Mouse (Mus musculus): ENCODE data around the gene Chmp2a. TPM values are rescaled to one million over a fixed set of nuclear protein-coding genes. Genes with fewer than 3 reads are reported as not detected.
A peak's percentile ranks its signal among the peaks of the same experiment; 100 is the strongest.

Gene Chmp2a
- polyA plus RNA-seq, 2 experiments, result 151 to 164 TPM

- TF ChIP-seq POLR2A (IDR thresholded peaks at IDR 0.05; ENCODE audit: borderline replicate concordance, extremely low read depth, insufficient read depth, insufficient read length), result no peak
- Histone ChIP-seq H3K4me2 (replicated peaks; ENCODE audit: low read depth, low read length, severe bottlenecking) (peak overlapping the region; percentile 25; the same call in 1 of the 2 replicates), H3K27me3 (ENCODE audit: control insufficient read depth, insufficient read depth, low read length) (0 out of 2 replicates have a peak, but pooled peaks cover 4% of the 10 kb centered on the region), H3K36me3 (ENCODE audit: control insufficient read depth, insufficient read depth, low read length) (peaks cover 23% of the 10 kb centered on the region), H3K9me3 (ENCODE audit: control insufficient read depth, low read length) (no peaks in the 10 kb centered on the region), H3K27ac (replicated peaks; ENCODE audit: low read depth, low read length) (no peak overlapping the region), H3K9ac (ENCODE audit: low read depth, low read length, severe bottlenecking) (peak overlapping the region; percentile 41), H3K4me3 (replicated peaks; ENCODE audit: low read length) (no peak overlapping the region; the same call in 1 of the 2 replicates), H3K4me1 (ENCODE audit: control insufficient read depth, insufficient read depth, low read length) (peaks cover 16% of the 10 kb centered on the region)
- ATAC-seq (ENCODE audit: low FRiP score, low read depth) (no peak), DNase-seq (ENCODE audit: low spot score) (no peak)
- 34% methylated on average over 55 of the region's 57 CpGs for WGBS
These were observed 27.1 kb downstream of the Chmp2a start for GRCm38 (mm10) chr7:13007341-13008092.

DNA sequence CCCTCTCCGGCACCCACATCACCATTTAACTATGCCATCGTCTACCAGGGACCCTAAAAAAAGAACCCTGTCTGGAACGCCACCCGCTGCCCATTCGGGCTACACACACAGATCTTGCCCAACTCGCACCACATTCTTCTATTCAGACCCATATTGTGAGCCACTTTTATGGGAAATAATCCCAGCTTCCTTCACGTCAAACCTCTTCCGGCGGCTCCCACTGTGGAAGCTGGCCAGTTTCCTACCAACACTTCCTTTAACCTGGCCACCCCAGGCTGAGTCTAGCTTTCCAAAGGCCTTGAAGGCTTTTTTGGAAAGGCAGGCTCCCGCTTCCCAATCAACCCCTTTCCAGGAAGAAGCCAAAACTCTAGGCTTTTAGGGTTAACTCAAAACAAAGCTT is 28.1 kb downstream of the Chmp2a start:
- H3K27ac ChIP-seq (replicated peaks; ENCODE audit: low read depth, low read length), result no peak overlapping the region
- no peak overlapping the region for H3K4me2 ChIP-seq (replicated peaks; ENCODE audit: low read depth, low read length, severe bottlenecking)
- ATAC-seq (ENCODE audit: low FRiP score, low read depth), result no peak

DNA sequence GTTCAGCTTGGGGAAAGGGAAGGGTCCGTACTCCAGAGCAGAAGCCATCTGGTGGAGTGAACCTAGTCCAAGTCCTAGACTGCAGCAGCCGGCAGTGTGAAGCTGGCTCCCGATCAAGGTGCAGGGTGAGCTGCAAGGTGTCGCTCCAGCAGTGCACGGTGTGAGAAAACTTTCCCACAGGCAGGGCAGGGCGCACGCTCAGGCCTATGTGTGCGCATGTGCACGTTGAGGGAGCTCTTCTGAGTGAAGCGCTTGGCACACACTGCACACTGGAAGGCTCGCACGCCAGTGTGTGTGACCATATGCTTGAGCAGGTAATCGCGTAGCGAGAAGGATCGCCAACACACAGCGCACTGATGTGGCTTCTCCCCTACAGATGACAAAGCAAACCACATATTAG is 28.6 kb downstream of the Chmp2a start:
- no peak overlapping the region for H3K4me2 ChIP-seq (replicated peaks; ENCODE audit: low read depth, low read length, severe bottlenecking)
- no peaks in the 10 kb centered on the region for H3K9me3 ChIP-seq (ENCODE audit: control insufficient read depth, low read length)
- no peak overlapping the region for H3K9ac ChIP-seq (ENCODE audit: low read depth, low read length, severe bottlenecking)
- no peak overlapping the region for H3K27ac ChIP-seq (replicated peaks; ENCODE audit: low read depth, low read length)
- 90% methylated on average over 17 of the region's 17 CpGs for WGBS
- DNase-seq (ENCODE audit: low spot score), result no peak
- no peak overlapping the region for H3K4me3 ChIP-seq (replicated peaks; ENCODE audit: low read length)
- 0 out of 2 replicates have a peak, but pooled peaks cover 4% of the 10 kb centered on the region for H3K27me3 ChIP-seq (ENCODE audit: control insufficient read depth, insufficient read depth, low read length)
- H3K4me1 ChIP-seq (ENCODE audit: control insufficient read depth, insufficient read depth, low read length), result peaks cover 16% of the 10 kb centered on the region
- peaks cover 23% of the 10 kb centered on the region for H3K36me3 ChIP-seq (ENCODE audit: control insufficient read depth, insufficient read depth, low read length)
- no peak for TF ChIP-seq POLR2A (IDR thresholded peaks at IDR 0.05; ENCODE audit: borderline replicate concordance, extremely low read depth, insufficient read depth, insufficient read length)
- ATAC-seq (ENCODE audit: low FRiP score, low read depth), result no peak

More for the DNA sequence above, 28.1 kb downstream of the Chmp2a start:
- TF ChIP-seq POLR2A (IDR thresholded peaks at IDR 0.05; ENCODE audit: borderline replicate concordance, extremely low read depth, insufficient read depth, insufficient read length), result no peak
- H3K27me3 ChIP-seq (ENCODE audit: control insufficient read depth, insufficient read depth, low read length), result 0 out of 2 replicates have a peak, but pooled peaks cover 4% of the 10 kb centered on the region
- peaks cover 16% of the 10 kb centered on the region for H3K4me1 ChIP-seq (ENCODE audit: control insufficient read depth, insufficient read depth, low read length)
- no peaks in the 10 kb centered on the region for H3K9me3 ChIP-seq (ENCODE audit: control insufficient read depth, low read length)
- no peak overlapping the region for H3K4me3 ChIP-seq (replicated peaks; ENCODE audit: low read length)
- peaks cover 23% of the 10 kb centered on the region for H3K36me3 ChIP-seq (ENCODE audit: control insufficient read depth, insufficient read depth, low read length)
- DNase-seq (ENCODE audit: low spot score), result no peak
- 76% methylated on average over 10 of the region's 10 CpGs for WGBS
- H3K9ac ChIP-seq (ENCODE audit: low read depth, low read length, severe bottlenecking), result peak overlapping the region; percentile 41; the same call in 1 of the 2 replicates

DNA sequence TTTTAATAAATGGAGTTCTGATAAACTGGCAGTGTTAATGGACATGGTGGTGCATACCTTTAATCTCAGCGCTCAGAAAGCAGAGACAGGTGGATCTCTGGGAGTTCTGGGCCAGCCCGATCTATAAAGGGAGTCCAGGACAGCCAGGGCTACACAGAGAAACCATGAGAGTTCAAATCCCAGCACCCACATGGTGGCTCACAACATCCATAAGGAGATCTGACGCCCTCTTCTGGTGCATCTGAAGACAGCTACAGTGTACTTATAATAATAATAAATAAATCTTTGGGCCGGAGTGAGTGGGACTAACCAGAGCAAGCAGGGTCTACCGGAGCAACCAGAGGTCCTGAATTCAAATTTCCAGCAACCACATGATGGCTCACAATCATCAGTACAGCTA is 31.2 kb downstream of the Chmp2a start:
- no peak overlapping the region for H3K27ac ChIP-seq (replicated peaks; ENCODE audit: low read depth, low read length)
- peaks cover 23% of the 10 kb centered on the region for H3K36me3 ChIP-seq (ENCODE audit: control insufficient read depth, insufficient read depth, low read length)
- 0 out of 2 replicates have a peak, but pooled peaks cover 4% of the 10 kb centered on the region for H3K27me3 ChIP-seq (ENCODE audit: control insufficient read depth, insufficient read depth, low read length)
- no peak overlapping the region for H3K9ac ChIP-seq (ENCODE audit: low read depth, low read length, severe bottlenecking)
- no peak overlapping the region for H3K4me2 ChIP-seq (replicated peaks; ENCODE audit: low read depth, low read length, severe bottlenecking)
- DNase-seq (ENCODE audit: low spot score), result no peak
- H3K4me3 ChIP-seq (replicated peaks; ENCODE audit: low read length), result no peak overlapping the region
- 74% methylated on average over 5 of the region's 5 CpGs for WGBS
- H3K4me1 ChIP-seq (ENCODE audit: control insufficient read depth, insufficient read depth, low read length), result peaks cover 7% of the 10 kb centered on the region; the same call in 1 of the 2 replicates
- TF ChIP-seq POLR2A (IDR thresholded peaks at IDR 0.05; ENCODE audit: borderline replicate concordance, extremely low read depth, insufficient read depth, insufficient read length), result no peak
- H3K9me3 ChIP-seq (ENCODE audit: control insufficient read depth, low read length), result no peaks in the 10 kb centered on the region
- ATAC-seq (ENCODE audit: low FRiP score, low read depth), result no peak

DNA sequence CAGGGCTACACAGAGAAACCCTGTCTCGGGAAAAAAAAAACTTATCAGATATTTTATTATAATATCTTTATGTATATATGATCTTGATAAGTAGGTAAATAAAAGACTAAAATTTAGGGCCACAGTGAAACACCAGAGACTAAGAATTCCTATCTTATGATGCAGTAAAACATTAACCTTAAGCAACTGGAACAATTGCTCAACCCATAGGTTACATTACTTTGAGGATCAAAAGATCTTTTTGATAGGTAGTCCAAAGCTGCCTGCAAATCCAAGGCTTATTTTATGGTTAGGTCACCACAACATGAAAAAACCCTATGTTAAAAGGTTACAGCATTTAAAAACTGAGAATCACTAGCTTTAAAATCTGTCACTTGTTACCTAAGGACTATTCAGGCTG is 33.0 kb downstream of the Chmp2a start:
- TF ChIP-seq POLR2A (IDR thresholded peaks at IDR 0.05; ENCODE audit: borderline replicate concordance, extremely low read depth, insufficient read depth, insufficient read length), result no peak
- H3K36me3 ChIP-seq (ENCODE audit: control insufficient read depth, insufficient read depth, low read length), result peaks cover 8% of the 10 kb centered on the region
- ATAC-seq (ENCODE audit: low FRiP score, low read depth) (no peak), DNase-seq (ENCODE audit: low spot score) (no peak)
- no peaks in the 10 kb centered on the region for H3K9me3 ChIP-seq (ENCODE audit: control insufficient read depth, low read length)
- WGBS, result 66% methylated on average over 1 of the region's 1 CpGs
- H3K9ac ChIP-seq (ENCODE audit: low read depth, low read length, severe bottlenecking), result no peak overlapping the region
- H3K4me2 ChIP-seq (replicated peaks; ENCODE audit: low read depth, low read length, severe bottlenecking), result no peak overlapping the region
- H3K4me3 ChIP-seq (replicated peaks; ENCODE audit: low read length), result no peak overlapping the region
- H3K27me3 ChIP-seq (ENCODE audit: control insufficient read depth, insufficient read depth, low read length), result no peaks in the 10 kb centered on the region
- no peak overlapping the region for H3K27ac ChIP-seq (replicated peaks; ENCODE audit: low read depth, low read length)
- no peaks in the 10 kb centered on the region for H3K4me1 ChIP-seq (ENCODE audit: control insufficient read depth, insufficient read depth, low read length)

Data from limb, embryonic 14.5 days (tissue).